Mouse (Mus musculus) 416B (cell line): ENCODE data around the gene Fam229b.

Source experiments
- DNase-seq: peaks from one replicate; pipeline ENCODE4 v3.0.0; 2011; ENCODE audit warnings: low read depth

Fam229b gene

GRCm38 (mm10) chr10:39121412-39121811, 12.3 kb downstream of the Fam229b start:
- peak; percentile 66 for DNase-seq

- DNase-seq = no peak
Measured at GRCm38 (mm10) chr10:39109489-39109874, 24.2 kb downstream of the Fam229b start.

GRCm38 (mm10) chr10:39108837-39109488, 24.8 kb downstream of the Fam229b start:
- DNase-seq = peak; percentile 12

GRCm38 (mm10) chr10:39106935-39107334, 26.8 kb downstream of the Fam229b start:
- DNase-seq = peak; percentile 9

- DNase-seq = no peak
Measured at GRCm38 (mm10) chr10:39106413-39106812, 27.3 kb downstream of the Fam229b start.

- DNase-seq = no peak
Measured at GRCm38 (mm10) chr10:39104803-39105449, 28.8 kb downstream of the Fam229b start.

- DNase-seq = no peak
Measured at GRCm38 (mm10) chr10:39098746-39099145, 35.0 kb downstream of the Fam229b start.

GRCm38 (mm10) chr10:39096981-39097380, 36.7 kb downstream of the Fam229b start:
- peak; percentile 38 for DNase-seq

GRCm38 (mm10) chr10:39072048-39072447, 61.7 kb downstream of the Fam229b start:
- no peak for DNase-seq
